Mouse (Mus musculus) fibroblast of lung, adult 2 months (primary cell): ENCODE data around the gene Rnf8.
"Not testable (repeated sequence)": the region's sequence is repeated elsewhere in the genome, so short reads cannot be mapped to it uniquely, and the experiment has no call there.

Experiments
- DNase-seq: peaks from one replicate; pipeline ENCODE4 v3.0.0-alpha.2; 2011; ENCODE audit warnings: low read depth

Rnf8 gene

GRCm38 (mm10) chr17:29614115-29615023 is at the start of gene Rnf8, which contains the start of gene Gm28043:
Rnf8 (plus strand) TSS chr17:29614790.
Gm28043 (plus strand) TSS chr17:29614876.
- peak; percentile 83 for DNase-seq

DNA sequence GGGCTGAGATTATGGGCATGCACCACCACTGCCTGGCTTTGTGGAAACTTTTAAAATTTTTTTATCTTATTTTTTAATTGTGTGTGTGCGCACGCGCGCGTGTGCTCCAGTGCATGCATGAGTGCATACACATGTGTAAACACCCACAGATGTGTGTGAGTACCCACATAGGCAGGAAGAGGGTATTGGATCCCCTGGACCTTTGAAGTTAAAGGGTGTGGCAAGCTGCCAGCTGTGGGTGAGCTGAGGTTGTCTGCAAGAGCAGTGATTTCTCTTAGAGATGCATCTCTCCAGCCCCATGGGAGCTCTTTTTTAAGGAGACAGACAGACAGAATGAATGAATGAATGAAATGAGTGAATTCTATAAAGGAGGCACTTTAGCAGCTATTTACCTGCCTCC is 49.1 kb upstream of the Rnf8 start:
- no peak for DNase-seq

GRCm38 (mm10) chr17:29568435-29568834 is 46.2 kb upstream of the Rnf8 start:
- no peak for DNase-seq

GRCm38 (mm10) chr17:29569831-29570230 is 44.8 kb upstream of the Rnf8 start:
- DNase-seq: no peak

GRCm38 (mm10) chr17:29579579-29580126 is 34.9 kb upstream of the Rnf8 start:
- no peak for DNase-seq

DNA sequence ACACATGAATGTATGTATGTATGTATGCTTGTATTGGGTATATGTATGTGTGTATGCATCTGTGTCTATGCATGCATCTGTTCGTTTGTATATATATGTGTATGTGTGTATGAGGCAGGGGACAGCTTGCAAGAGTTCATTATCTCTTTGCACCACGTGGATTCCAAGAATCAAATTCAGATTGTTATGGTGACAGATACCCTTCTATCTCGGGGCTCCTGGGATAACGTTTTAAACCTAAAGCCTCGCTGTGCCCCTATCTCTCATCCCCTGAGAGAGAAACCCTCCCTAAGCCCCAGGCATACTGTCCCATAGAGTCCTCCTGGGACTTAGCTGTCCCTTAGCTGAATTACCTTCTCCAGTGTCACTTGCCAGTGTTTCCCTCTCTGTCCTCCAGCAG is 31.0 kb upstream of the Rnf8 start:
- DNase-seq: no peak

- no peak for DNase-seq
These were observed 30.3 kb upstream of the Rnf8 start for GRCm38 (mm10) chr17:29584306-29584705.

DNA sequence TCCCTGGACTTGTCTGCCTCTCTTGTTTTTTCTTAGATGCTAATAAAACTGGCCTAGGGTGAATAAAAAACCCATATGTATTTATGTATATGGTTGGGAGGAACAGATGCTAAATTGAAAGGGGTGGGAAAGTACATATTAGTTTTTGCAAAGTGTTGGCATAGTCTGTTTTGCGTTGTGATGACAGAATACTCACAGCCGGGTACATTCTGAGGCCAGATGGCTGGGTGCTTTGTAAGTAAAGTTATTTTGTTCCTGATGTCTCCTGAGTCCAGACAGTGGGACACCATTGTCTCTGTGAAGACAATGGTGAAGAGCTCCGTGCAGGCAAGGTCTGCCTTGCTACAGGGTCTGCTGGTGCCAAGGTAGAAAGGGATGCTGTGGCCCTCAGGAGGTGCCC is 29.9 kb upstream of the Rnf8 start:
- DNase-seq: no peak

GRCm38 (mm10) chr17:29585446-29585845 is 29.1 kb upstream of the Rnf8 start:
- DNase-seq: no peak

GRCm38 (mm10) chr17:29586921-29587320 is 27.7 kb upstream of the Rnf8 start:
- no peak for DNase-seq

- DNase-seq: no peak
These were observed 25.2 kb upstream of the Rnf8 start for GRCm38 (mm10) chr17:29589221-29589898.

GRCm38 (mm10) chr17:29595891-29596770 is 18.5 kb upstream of the Rnf8 start:
- no peak for DNase-seq

- no peak for DNase-seq
These were observed 17.8 kb upstream of the Rnf8 start for GRCm38 (mm10) chr17:29596771-29597132.

- no peak for DNase-seq
These were observed 15.5 kb upstream of the Rnf8 start for GRCm38 (mm10) chr17:29599051-29599450.

DNA sequence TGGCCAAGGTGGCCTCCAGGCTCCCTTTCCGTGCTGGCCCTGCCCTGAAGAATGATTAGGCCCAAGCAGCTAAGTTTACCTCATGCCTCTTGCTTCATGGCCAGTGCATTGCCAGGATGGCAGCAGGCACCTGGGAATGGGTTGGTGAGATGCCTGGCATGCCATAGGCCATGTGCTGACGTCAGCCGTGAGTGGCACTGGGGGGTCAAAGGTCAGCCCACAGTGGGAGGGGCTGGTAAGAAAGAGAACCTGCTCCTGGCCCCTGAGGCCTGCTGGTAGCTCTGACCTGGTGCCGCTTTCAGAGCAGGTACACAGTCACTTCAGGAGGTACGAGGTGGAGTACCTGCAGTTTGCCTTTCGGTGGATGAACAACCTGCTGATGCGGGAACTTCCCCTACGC is 15.1 kb upstream of the Rnf8 start:
- DNase-seq: no peak

DNA sequence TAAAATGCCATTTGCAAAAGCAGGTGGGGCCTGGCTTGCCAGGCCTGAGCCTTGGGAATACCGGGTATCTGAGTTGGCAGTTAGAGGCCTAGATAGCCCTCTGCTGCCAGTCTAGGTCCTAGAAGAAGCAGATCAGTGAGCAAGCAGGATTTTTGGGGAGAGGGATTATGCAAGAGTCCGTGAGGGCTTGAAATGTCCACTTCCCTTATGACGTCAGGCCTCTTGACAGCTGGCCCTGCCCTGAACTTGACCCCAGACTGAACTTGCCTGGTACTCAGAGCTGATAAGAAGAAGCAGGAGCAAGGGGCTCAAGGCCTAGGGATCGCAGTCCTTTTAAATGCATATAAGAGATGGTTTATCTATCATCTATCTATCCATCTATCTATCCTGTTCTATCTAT is 13.2 kb upstream of the Rnf8 start:
- DNase-seq: no peak

DNA sequence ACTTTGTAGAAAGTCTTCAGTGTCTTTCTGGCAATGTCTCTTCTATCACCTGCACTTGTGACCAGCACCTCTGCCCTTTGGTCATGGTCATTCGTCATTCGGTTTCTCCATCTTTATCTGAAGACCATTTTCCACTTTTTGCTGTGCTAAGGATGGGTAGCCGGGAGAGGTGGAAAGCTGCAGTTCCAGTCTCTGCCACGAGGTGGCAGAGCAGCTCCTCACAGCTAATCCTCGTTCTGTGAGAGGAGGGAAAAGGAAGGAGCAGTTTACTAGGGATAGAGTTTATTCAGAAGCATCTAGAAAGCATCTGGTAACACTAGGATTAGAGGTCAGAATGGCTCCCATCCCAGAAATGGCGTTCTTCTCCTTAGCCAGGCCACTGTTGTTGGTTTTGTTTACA is 11.3 kb upstream of the Rnf8 start:
- DNase-seq: peak; percentile 27

GRCm38 (mm10) chr17:29613453-29613852 is 1.1 kb upstream of the Rnf8 start:
- DNase-seq: not testable (repeated sequence)

GRCm38 (mm10) chr17:29615024-29615551 is 498 bp downstream of the Rnf8 start:
- no peak for DNase-seq

- no peak for DNase-seq
These were observed 1.0 kb downstream of the Rnf8 start for GRCm38 (mm10) chr17:29615616-29616015.

GRCm38 (mm10) chr17:29619231-29619630 is 4.6 kb downstream of the Rnf8 start:
- DNase-seq: no peak

- no peak for DNase-seq
These were observed 8.9 kb downstream of the Rnf8 start for GRCm38 (mm10) chr17:29623488-29623887.
